Mouse (Mus musculus) thymus, adult 2 months (tissue): ENCODE measurements around the gene Cep164.

Source experiments
- CTCF ChIP-seq: fragments of 200-500 bp; IDR thresholded peaks from 2 replicates; pipeline ENCODE4 v1.5.1; 2012; ENCODE audit warnings: mild to moderate bottlenecking, control low read depth, low read length, moderate library complexity, borderline replicate concordance; ENCODE audit not compliant: control insufficient read depth, poor library complexity, insufficient read depth; ENCODE audit errors: extremely low read depth
- POLR2A ChIP-seq: fragments of 200-500 bp; IDR thresholded peaks from 2 replicates; pipeline ENCODE4 v1.6.1; 2012; ENCODE audit warnings: mild to moderate bottlenecking, low read length, control low read depth, moderate library complexity; ENCODE audit not compliant: control insufficient read depth, poor library complexity, insufficient read depth; ENCODE audit errors: extremely low read depth

GRCm38 (mm10) chr9:45788405-45788804 lies 40.1 kb downstream of the Cep164 start:
- TF ChIP-seq POLR2A, result no peak
- TF ChIP-seq CTCF, result no peak
